Mouse (Mus musculus) forebrain, postnatal 0 days (tissue): ENCODE data around the gene Gm20479. TPM values are rescaled to one million over a fixed set of nuclear protein-coding genes. Genes with fewer than 3 reads are reported as not detected.

ENCODE experiments used
- ATAC-seq: fragments of 200-750 bp; cut with Nextera tagmentation; 2 replicates; pipeline ENCODE4 v1.8.0; 2017; ENCODE audit warnings: mild to moderate bottlenecking, moderate library complexity
- DNase-seq: peaks from one replicate; pipeline ENCODE4 v3.0.0-alpha.2; 2015
- H3K27ac ChIP-seq: fragments of 300-500 bp; sonication (generic); 2 replicates; pipeline ENCODE4 v1.5.1; 2014; ENCODE audit warnings: low read depth, mild to moderate bottlenecking, antibody characterized with exemption, low read length, moderate library complexity, mixed read lengths
- H3K27me3 ChIP-seq: fragments of 300-500 bp; sonication (generic); 2 replicates; pipeline ENCODE4 v1.6.1; 2014; ENCODE audit warnings: mild to moderate bottlenecking, low read length, mixed read lengths; ENCODE audit not compliant: insufficient read depth
- H3K36me3 ChIP-seq: fragments of 300-500 bp; sonication (generic); 2 replicates; pipeline ENCODE4 v1.6.1; 2014; ENCODE audit warnings: mild to moderate bottlenecking, moderate library complexity; ENCODE audit not compliant: insufficient read depth
- H3K4me1 ChIP-seq: fragments of 300-500 bp; sonication (generic); 2 replicates; pipeline ENCODE4 v1.6.1; 2014; ENCODE audit warnings: antibody characterized with exemption; ENCODE audit not compliant: insufficient read depth
- H3K4me2 ChIP-seq: fragments of 300-500 bp; sonication (generic); 2 replicates; pipeline ENCODE4 v1.6.1; 2014; ENCODE audit warnings: low read depth, mild to moderate bottlenecking, moderate library complexity
- H3K4me3 ChIP-seq: fragments of 300-500 bp; sonication (generic); 2 replicates; pipeline ENCODE4 v1.5.1; 2014; ENCODE audit warnings: low read depth, low read length, mixed read lengths
- H3K9ac ChIP-seq: fragments of 300-500 bp; sonication (generic); 2 replicates; pipeline ENCODE4 v1.6.1; 2014; ENCODE audit warnings: mild to moderate bottlenecking
- H3K9me3 ChIP-seq: fragments of 300-500 bp; sonication (generic); 2 replicates; pipeline ENCODE4 v1.6.1; 2016; ENCODE audit warnings: low read length
- CTCF ChIP-seq: sonication (generic); IDR thresholded peaks from 2 replicates; pipeline ENCODE4 v1.5.1; 2016; ENCODE audit warnings: antibody characterized with exemption, control low read depth, low read depth
- WGBS: fragments of 180-500 bp; shearing (Covaris S2); extraction: QIAGEN DNeasy Blood & Tissue Kit; methylation state at CpG from one replicate; pipeline ENCODE4 v1.1.7; 2014; 5-methylcytosine and 5-hydroxymethylcytosine counted together
- polyA plus RNA-seq: library from polyadenylated mRNA; unstranded; fragments of >200 nt; fragmentation: Nextera tagmentation; extraction: Ambion mirVana; gene quantifications from 2 replicates; pipeline ENCODE4 v1.2.1, GENCODE M21; 2015
- total RNA-seq: library from RNA; depleted of rRNA; stranded (reverse); fragments of >200 nt; gene quantifications from 2 replicates; pipeline ENCODE4 v1.2.3, GENCODE M21; 2014

The Gm20479 gene
- total and polyA plus RNA-seq, 2 experiments from 2014 or later, result not detected

- H3K27me3 ChIP-seq, result peaks cover 10% of the 10 kb centered on the region
- H3K9ac ChIP-seq, result no peak overlapping the region
- no peak for TF ChIP-seq CTCF
- H3K4me1 ChIP-seq, result no peaks in the 10 kb centered on the region
- H3K9me3 ChIP-seq, result no peaks in the 10 kb centered on the region
- peaks cover 4% of the 10 kb centered on the region; the same call in 1 of the 2 replicates for H3K36me3 ChIP-seq
- H3K4me2 ChIP-seq, result no peak overlapping the region
- no peak overlapping the region for H3K27ac ChIP-seq
- ATAC-seq (no peak), DNase-seq (no peak)
- 59% methylated on average over 4 of the region's 4 CpGs for WGBS
- no peak overlapping the region for H3K4me3 ChIP-seq
These were observed 24.3 kb upstream of the Gm20479 start for GRCm38 (mm10) chr7:27381560-27381959.

- Histone ChIP-seq H3K27me3 (peaks cover 10% of the 10 kb centered on the region), H3K4me1 (no peaks in the 10 kb centered on the region), H3K4me3 (no peak overlapping the region), H3K36me3 (peaks cover 4% of the 10 kb centered on the region; the same call in 1 of the 2 replicates), H3K4me2 (no peak overlapping the region), H3K9ac (no peak overlapping the region), H3K9me3 (no peaks in the 10 kb centered on the region), H3K27ac (no peak overlapping the region)
- no peak for TF ChIP-seq CTCF
- DNase-seq, result no peak
- WGBS, result 35% methylated on average over 1 of the region's 1 CpGs
- ATAC-seq, result no peak
These were observed 23.8 kb upstream of the Gm20479 start for GRCm38 (mm10) chr7:27381009-27381408.

GRCm38 (mm10) chr7:27379836-27380235, 22.6 kb upstream of the Gm20479 start:
- Histone ChIP-seq H3K4me3 (no peak overlapping the region), H3K27ac (no peak overlapping the region), H3K4me1 (no peaks in the 10 kb centered on the region), H3K36me3 (peaks cover 4% of the 10 kb centered on the region; the same call in 1 of the 2 replicates), H3K9ac (no peak overlapping the region), H3K4me2 (no peak overlapping the region), H3K27me3 (peaks cover 17% of the 10 kb centered on the region), H3K9me3 (no peaks in the 10 kb centered on the region)
- 66% methylated on average over 6 of the region's 6 CpGs for WGBS
- no peak for TF ChIP-seq CTCF
- DNase-seq, result no peak
- ATAC-seq, result no peak

- no peaks in the 10 kb centered on the region for H3K9me3 ChIP-seq
- DNase-seq (peak; percentile 71), ATAC-seq (peak; percentile 75)
- 15% methylated on average over 4 of the region's 4 CpGs for WGBS
- H3K27ac ChIP-seq, result no peak overlapping the region
- H3K9ac ChIP-seq, result no peak overlapping the region
- H3K4me3 ChIP-seq, result no peak overlapping the region
- H3K4me1 ChIP-seq, result no peaks in the 10 kb centered on the region
- peaks cover 29% of the 10 kb centered on the region for H3K27me3 ChIP-seq
- peaks cover 3% of the 10 kb centered on the region; the same call in 1 of the 2 replicates for H3K36me3 ChIP-seq
- H3K4me2 ChIP-seq, result no peak overlapping the region
- TF ChIP-seq CTCF, result peak; percentile 74
These were observed 21.2 kb upstream of the Gm20479 start for GRCm38 (mm10) chr7:27378431-27378830.

- no peak for TF ChIP-seq CTCF
- Histone ChIP-seq H3K4me2 (peak overlapping the region; percentile 23; the same call in 1 of the 2 replicates), H3K4me3 (no peak overlapping the region), H3K27ac (no peak overlapping the region), H3K9ac (no peak overlapping the region), H3K27me3 (peaks cover 55% of the 10 kb centered on the region), H3K4me1 (no peaks in the 10 kb centered on the region), H3K36me3 (peaks cover 18% of the 10 kb centered on the region; the same call in 1 of the 2 replicates), H3K9me3 (0 out of 2 replicates have a peak, but pooled peaks cover under 1% of the 10 kb centered on the region)
- DNase-seq (no peak), ATAC-seq (no peak)
- WGBS, result 8% methylated on average over 22 of the region's 22 CpGs
These were observed 18.1 kb upstream of the Gm20479 start for GRCm38 (mm10) chr7:27375274-27375673.

- no peak overlapping the region for H3K4me3 ChIP-seq
- ATAC-seq (no peak), DNase-seq (no peak)
- no peaks in the 10 kb centered on the region for H3K4me1 ChIP-seq
- peaks cover 36% of the 10 kb centered on the region for H3K36me3 ChIP-seq
- H3K27ac ChIP-seq, result no peak overlapping the region
- peaks cover 78% of the 10 kb centered on the region for H3K27me3 ChIP-seq
- peaks cover 7% of the 10 kb centered on the region; the same call in 1 of the 2 replicates for H3K9me3 ChIP-seq
- no peak for TF ChIP-seq CTCF
- H3K9ac ChIP-seq, result no peak overlapping the region
- 17% methylated on average over 44 of the region's 44 CpGs for WGBS
- no peak overlapping the region for H3K4me2 ChIP-seq
These were observed 14.7 kb upstream of the Gm20479 start for GRCm38 (mm10) chr7:27371715-27372462.

GRCm38 (mm10) chr7:27369111-27369510, 11.9 kb upstream of the Gm20479 start:
- ATAC-seq, result no peak
- Histone ChIP-seq H3K27ac (no peak overlapping the region), H3K9me3 (peaks cover 7% of the 10 kb centered on the region; the same call in 1 of the 2 replicates), H3K4me1 (no peaks in the 10 kb centered on the region), H3K9ac (no peak overlapping the region), H3K36me3 (peaks cover 53% of the 10 kb centered on the region), H3K27me3 (peaks cover 93% of the 10 kb centered on the region), H3K4me3 (no peak overlapping the region), H3K4me2 (no peak overlapping the region)
- whole genome bisulfite sequencing, result 88% methylated on average over 19 of the region's 19 CpGs
- DNase-seq, result no peak
- TF ChIP-seq CTCF, result no peak
